Mouse (Mus musculus): Measurements from ENCODE around the gene Tmem72. TPM values are rescaled to one million over a fixed set of nuclear protein-coding genes. Genes with fewer than 3 reads are reported as not detected.
A peak's percentile ranks its signal among the peaks of the same experiment; 100 is the strongest.

Tmem72 gene
- polyA plus RNA-seq, 1 experiment from 2014 or later = not detected

- Histone ChIP-seq H3K4me2 (replicated peaks; ENCODE audit: low read depth) (no peak overlapping the region), H3K27ac (ENCODE audit: low read depth, low read length) (no peak overlapping the region), H3K27me3 (replicated peaks; ENCODE audit: control insufficient read depth, insufficient read depth, low read length) (no peaks in the 10 kb centered on the region), H3K9me3 (ENCODE audit: control insufficient read depth) (no peaks in the 10 kb centered on the region), H3K4me3 (ENCODE audit: low read depth, low read length) (no peak overlapping the region), H3K4me1 (replicated peaks; ENCODE audit: control insufficient read depth, insufficient read depth, low read length) (peaks cover 9% of the 10 kb centered on the region; the same call in 1 of the 2 replicates), H3K9ac (ENCODE audit: low read depth, low read length) (no peak overlapping the region), H3K36me3 (ENCODE audit: control insufficient read depth, insufficient read depth) (no peaks in the 10 kb centered on the region)
- 75% methylated on average over 2 of the region's 2 CpGs for WGBS
- ATAC-seq = no peak
- no peak for TF ChIP-seq CTCF (IDR thresholded peaks at IDR 0.05; ENCODE audit: low read depth)
These were observed 77.8 kb downstream of the Tmem72 start for GRCm38 (mm10) chr6:116638871-116639270.

GRCm38 (mm10) chr6:116637496-116637895 lies 79.2 kb downstream of the Tmem72 start:
- no peaks in the 10 kb centered on the region for H3K27me3 ChIP-seq (replicated peaks; ENCODE audit: control insufficient read depth, insufficient read depth, low read length)
- no peaks in the 10 kb centered on the region for H3K9me3 ChIP-seq (ENCODE audit: control insufficient read depth)
- no peak overlapping the region for H3K9ac ChIP-seq (ENCODE audit: low read depth, low read length)
- no peaks in the 10 kb centered on the region for H3K36me3 ChIP-seq (ENCODE audit: control insufficient read depth, insufficient read depth)
- no peak for TF ChIP-seq CTCF (IDR thresholded peaks at IDR 0.05; ENCODE audit: low read depth)
- ATAC-seq = no peak
- no peak overlapping the region for H3K4me3 ChIP-seq (ENCODE audit: low read depth, low read length)
- no peak overlapping the region for H3K27ac ChIP-seq (ENCODE audit: low read depth, low read length)
- H3K4me2 ChIP-seq (replicated peaks; ENCODE audit: low read depth) = no peak overlapping the region
- WGBS = 77% methylated on average over 5 of the region's 5 CpGs
- H3K4me1 ChIP-seq (replicated peaks; ENCODE audit: control insufficient read depth, insufficient read depth, low read length) = peaks cover 9% of the 10 kb centered on the region; the same call in 1 of the 2 replicates

- Histone ChIP-seq H3K4me3 (ENCODE audit: low read depth, low read length) (no peak overlapping the region), H3K27ac (ENCODE audit: low read depth, low read length) (peak overlapping the region; percentile 91; the same call in 1 of the 2 replicates), H3K27me3 (replicated peaks; ENCODE audit: control insufficient read depth, insufficient read depth, low read length) (no peaks in the 10 kb centered on the region), H3K9ac (ENCODE audit: low read depth, low read length) (no peak overlapping the region), H3K4me2 (replicated peaks; ENCODE audit: low read depth) (no peak overlapping the region), H3K9me3 (ENCODE audit: control insufficient read depth) (no peaks in the 10 kb centered on the region), H3K36me3 (ENCODE audit: control insufficient read depth, insufficient read depth) (no peaks in the 10 kb centered on the region), H3K4me1 (replicated peaks; ENCODE audit: control insufficient read depth, insufficient read depth, low read length) (peaks cover 9% of the 10 kb centered on the region; the same call in 1 of the 2 replicates)
- TF ChIP-seq CTCF (IDR thresholded peaks at IDR 0.05; ENCODE audit: low read depth) = no peak
- WGBS = 81% methylated on average over 9 of the region's 9 CpGs
- no peak for ATAC-seq
These were observed 80.0 kb downstream of the Tmem72 start for GRCm38 (mm10) chr6:116636581-116637235.

GRCm38 (mm10) chr6:116635251-116636180 lies 81.2 kb downstream of the Tmem72 start:
- ATAC-seq = peak; percentile 99
- WGBS = 24% methylated on average over 10 of the region's 10 CpGs
- Histone ChIP-seq H3K9me3 (ENCODE audit: control insufficient read depth) (no peaks in the 10 kb centered on the region), H3K4me2 (replicated peaks; ENCODE audit: low read depth) (peak overlapping the region; percentile 10), H3K27ac (ENCODE audit: low read depth, low read length) (peak overlapping the region; percentile 91), H3K4me3 (ENCODE audit: low read depth, low read length) (no peak overlapping the region), H3K4me1 (replicated peaks; ENCODE audit: control insufficient read depth, insufficient read depth, low read length) (peaks cover 9% of the 10 kb centered on the region; the same call in 1 of the 2 replicates), H3K36me3 (ENCODE audit: control insufficient read depth, insufficient read depth) (no peaks in the 10 kb centered on the region), H3K9ac (ENCODE audit: low read depth, low read length) (no peak overlapping the region), H3K27me3 (replicated peaks; ENCODE audit: control insufficient read depth, insufficient read depth, low read length) (no peaks in the 10 kb centered on the region)
- no peak for TF ChIP-seq CTCF (IDR thresholded peaks at IDR 0.05; ENCODE audit: low read depth)

- Histone ChIP-seq H3K27ac (ENCODE audit: low read depth, low read length) (peak overlapping the region; percentile 91; the same call in 1 of the 2 replicates), H3K4me3 (ENCODE audit: low read depth, low read length) (no peak overlapping the region), H3K4me1 (replicated peaks; ENCODE audit: control insufficient read depth, insufficient read depth, low read length) (peaks cover 9% of the 10 kb centered on the region; the same call in 1 of the 2 replicates), H3K9me3 (ENCODE audit: control insufficient read depth) (no peaks in the 10 kb centered on the region), H3K27me3 (replicated peaks; ENCODE audit: control insufficient read depth, insufficient read depth, low read length) (no peaks in the 10 kb centered on the region), H3K36me3 (ENCODE audit: control insufficient read depth, insufficient read depth) (no peaks in the 10 kb centered on the region), H3K9ac (ENCODE audit: low read depth, low read length) (no peak overlapping the region), H3K4me2 (replicated peaks; ENCODE audit: low read depth) (no peak overlapping the region)
- ATAC-seq = no peak
- TF ChIP-seq CTCF (IDR thresholded peaks at IDR 0.05; ENCODE audit: low read depth) = no peak
- 89% methylated on average over 17 of the region's 17 CpGs for WGBS
These were observed 82.7 kb downstream of the Tmem72 start for GRCm38 (mm10) chr6:116633741-116634695.
